ENCODE assay signal across 22 mouse cellular contexts in genomic region chr15:42127471-42127870, GRCm38 (mm10).
DNase-seq lines count a peak whose midpoint lies in the region; ATAC-seq lines count a peak whose summit lies in the region.
"Had no signal": no experiment of that assay in that cellular context is flagged by ENCODE, and none has a peak within 500 bp of the region (broad histone marks: within the 10 kb centered on the region; RNA-seq: fewer than 3 reads in every experiment).

No protein-coding gene starts in this region.

- no peak overlapping the region for H3K4me3 ChIP-seq in embryonic facial prominence, embryonic 14.5 days (ENCODE audit: low read depth, low read length)
- no peak overlapping the region for H3K4me3 ChIP-seq in embryonic facial prominence, embryonic 10.5 days
- H3K4me3 ChIP-seq in midbrain, embryonic 14.5 days (replicated peaks; ENCODE audit: low read depth, low read length) = no peak overlapping the region
- H3K4me3 ChIP-seq in midbrain, embryonic 10.5 days = no peak overlapping the region

- 0 out of 2 replicates have a peak, but pooled peaks have one; percentile 30 for ATAC-seq in embryonic facial prominence, embryonic 14.5 days (ENCODE audit: low read depth)
- ATAC-seq in midbrain, embryonic 14.5 days (ENCODE audit: low FRiP score, low TSS enrichment) = 0 out of 2 replicates have a peak, but pooled peaks have one; percentile 24
- ATAC-seq: activated CD4-positive, CD25-positive, alpha-beta regulatory T cell, adult 4 months; CD4-positive, CD25-positive, alpha-beta regulatory T cell, adult 4 months; Patski had no signal

- no peak for DNase-seq in embryonic facial prominence, embryonic 14.5 days (ENCODE audit: low spot score)
- DNase-seq in embryonic facial prominence, embryonic 10.5 days (ENCODE audit: low spot score) = no peak
- no peak for DNase-seq in midbrain, embryonic 14.5 days
- no peak for DNase-seq in midbrain, embryonic 10.5 days (ENCODE audit: low spot score)
- peak; percentile 93 for DNase-seq in fat pad, adult 2 months (ENCODE audit: extremely low read depth, low read depth, low spot score)
- DNase-seq in gonadal fat pad, adult 2 months (ENCODE audit: low read depth) = peak; percentile 81
- no peak for DNase-seq in kidney, adult 11 months
- no peak for DNase-seq in thymus, postnatal 0 days (ENCODE audit: low spot score)
- DNase-seq: adrenal gland, adult 2 months; adrenal gland, adult 8-10 months; adrenal gland, postnatal 10 days; adrenal gland, postnatal 14 days; adrenal gland, postnatal 25 days; adrenal gland, postnatal 36 days; B cell, adult 2 months; cerebellum, adult 11 months; cerebellum, adult 11-12 months had no signal

- no peak overlapping the region for H3K9ac ChIP-seq in embryonic facial prominence, embryonic 14.5 days (ENCODE audit: low read depth, low read length)
- no peak overlapping the region for H3K9ac ChIP-seq in midbrain, embryonic 14.5 days (replicated peaks; ENCODE audit: low read length)

- 68% methylated on average over 1 of the region's 1 CpGs for WGBS in embryonic facial prominence, embryonic 14.5 days
- 71% methylated on average over 1 of the region's 1 CpGs for WGBS in embryonic facial prominence, embryonic 10.5 days
- WGBS in midbrain, embryonic 14.5 days = 93% methylated on average over 1 of the region's 1 CpGs
- 79% methylated on average over 1 of the region's 1 CpGs for WGBS in midbrain, embryonic 10.5 days

- no peak overlapping the region for H3K27ac ChIP-seq in embryonic facial prominence, embryonic 14.5 days (replicated peaks; ENCODE audit: low read depth, low read length)
- no peak overlapping the region for H3K27ac ChIP-seq in embryonic facial prominence, embryonic 10.5 days (replicated peaks)
- no peak overlapping the region for H3K27ac ChIP-seq in midbrain, embryonic 14.5 days (replicated peaks; ENCODE audit: low read depth, low read length)
- H3K27ac ChIP-seq in midbrain, embryonic 10.5 days (replicated peaks) = no peak overlapping the region

- no peaks in the 10 kb centered on the region for H3K4me1 ChIP-seq in embryonic facial prominence, embryonic 14.5 days (ENCODE audit: control insufficient read depth, insufficient read depth, low read length)
- no peaks in the 10 kb centered on the region for H3K4me1 ChIP-seq in embryonic facial prominence, embryonic 10.5 days
- H3K4me1 ChIP-seq in midbrain, embryonic 14.5 days (ENCODE audit: control insufficient read depth, insufficient read depth, low read length) = no peaks in the 10 kb centered on the region
- H3K4me1 ChIP-seq in midbrain, embryonic 10.5 days = no peaks in the 10 kb centered on the region

- H3K4me2 ChIP-seq in embryonic facial prominence, embryonic 14.5 days (ENCODE audit: low read depth, low read length) = no peak overlapping the region
- H3K4me2 ChIP-seq in midbrain, embryonic 14.5 days (ENCODE audit: low read length) = no peak overlapping the region

- H3K27me3 ChIP-seq in embryonic facial prominence, embryonic 14.5 days (replicated peaks; ENCODE audit: control insufficient read depth, insufficient read depth, low read length) = no peaks in the 10 kb centered on the region
- no peaks in the 10 kb centered on the region for H3K27me3 ChIP-seq in embryonic facial prominence, embryonic 10.5 days (replicated peaks; ENCODE audit: low read depth, poor library complexity, severe bottlenecking)
- no peaks in the 10 kb centered on the region for H3K27me3 ChIP-seq in midbrain, embryonic 14.5 days (ENCODE audit: control insufficient read depth, insufficient read depth, low read length)
- H3K27me3 ChIP-seq in midbrain, embryonic 10.5 days (ENCODE audit: low read depth, poor library complexity, severe bottlenecking) = no peaks in the 10 kb centered on the region
- H3K27me3 ChIP-seq: CH12.LX, Patski had no signal

- no peaks in the 10 kb centered on the region for H3K36me3 ChIP-seq in embryonic facial prominence, embryonic 14.5 days (ENCODE audit: control insufficient read depth, insufficient read depth, low read length)
- H3K36me3 ChIP-seq in embryonic facial prominence, embryonic 10.5 days (replicated peaks) = no peaks in the 10 kb centered on the region
- H3K36me3 ChIP-seq in midbrain, embryonic 14.5 days (ENCODE audit: control insufficient read depth, insufficient read depth, low read length) = no peaks in the 10 kb centered on the region
- no peaks in the 10 kb centered on the region for H3K36me3 ChIP-seq in midbrain, embryonic 10.5 days
- H3K36me3 ChIP-seq: G1E had no signal

- no peaks in the 10 kb centered on the region for H3K9me3 ChIP-seq in embryonic facial prominence, embryonic 14.5 days (ENCODE audit: control insufficient read depth, low read length)
- no peaks in the 10 kb centered on the region for H3K9me3 ChIP-seq in embryonic facial prominence, embryonic 10.5 days
- H3K9me3 ChIP-seq in midbrain, embryonic 14.5 days (ENCODE audit: control insufficient read depth, low read length) = no peaks in the 10 kb centered on the region
- H3K9me3 ChIP-seq in midbrain, embryonic 10.5 days (replicated peaks) = no peaks in the 10 kb centered on the region
- H3K9me3 ChIP-seq: G1E had no signal

Comparison
In these comparisons a context has a peak if more than half of its experiments do, and no peak if none do; other contexts are left out.
1. DNase-seq: peak in fat pad, adult 2 months (single experiment) and gonadal fat pad, adult 2 months (single experiment); none in embryonic facial prominence, embryonic 14.5 days (single experiment), embryonic facial prominence, embryonic 10.5 days (single experiment), midbrain, embryonic 14.5 days (single experiment), midbrain, embryonic 10.5 days (single experiment), kidney, adult 11 months (single experiment) and thymus, postnatal 0 days (single experiment).